Mouse (Mus musculus) kidney, adult 11 months (tissue): ENCODE results near the gene Ppp1r36.
A peak's percentile ranks its signal among the peaks of the same experiment; 100 is the strongest.

Experiments used
- DNase-seq: peaks from one replicate; pipeline ENCODE4 v3.0.0; 2022

The Ppp1r36 gene

GRCm38 (mm10) chr12:76417433-76417854 lies at the start of gene Ppp1r36:
Ppp1r36 (plus strand) TSS chr12:76417538.
- peak; percentile 24 for DNase-seq

- DNase-seq = no peak
Observed at GRCm38 (mm10) chr12:76368201-76368789, 49.0 kb upstream of the Ppp1r36 start.

DNA sequence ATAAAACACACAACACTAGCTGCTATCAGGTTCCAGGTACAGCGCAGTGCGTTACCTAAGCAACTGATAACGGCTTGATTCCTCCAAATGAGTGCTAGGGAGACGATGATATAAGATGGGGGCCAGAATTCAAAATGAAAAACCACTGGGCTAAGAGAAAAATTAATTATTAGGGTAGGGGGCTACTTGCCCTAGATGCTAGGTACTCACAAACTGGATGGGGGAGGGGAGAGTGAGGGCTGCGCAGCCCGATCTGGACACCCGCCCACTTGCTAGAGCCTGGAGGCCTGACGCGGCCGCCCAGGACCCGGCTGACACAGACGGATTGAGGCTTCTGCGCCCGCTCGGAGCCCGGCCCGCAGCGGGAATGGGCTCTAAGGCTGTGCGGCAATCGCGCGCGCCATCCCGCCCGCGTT lies 48.5 kb upstream of the Ppp1r36 start:
- no peak for DNase-seq

DNA sequence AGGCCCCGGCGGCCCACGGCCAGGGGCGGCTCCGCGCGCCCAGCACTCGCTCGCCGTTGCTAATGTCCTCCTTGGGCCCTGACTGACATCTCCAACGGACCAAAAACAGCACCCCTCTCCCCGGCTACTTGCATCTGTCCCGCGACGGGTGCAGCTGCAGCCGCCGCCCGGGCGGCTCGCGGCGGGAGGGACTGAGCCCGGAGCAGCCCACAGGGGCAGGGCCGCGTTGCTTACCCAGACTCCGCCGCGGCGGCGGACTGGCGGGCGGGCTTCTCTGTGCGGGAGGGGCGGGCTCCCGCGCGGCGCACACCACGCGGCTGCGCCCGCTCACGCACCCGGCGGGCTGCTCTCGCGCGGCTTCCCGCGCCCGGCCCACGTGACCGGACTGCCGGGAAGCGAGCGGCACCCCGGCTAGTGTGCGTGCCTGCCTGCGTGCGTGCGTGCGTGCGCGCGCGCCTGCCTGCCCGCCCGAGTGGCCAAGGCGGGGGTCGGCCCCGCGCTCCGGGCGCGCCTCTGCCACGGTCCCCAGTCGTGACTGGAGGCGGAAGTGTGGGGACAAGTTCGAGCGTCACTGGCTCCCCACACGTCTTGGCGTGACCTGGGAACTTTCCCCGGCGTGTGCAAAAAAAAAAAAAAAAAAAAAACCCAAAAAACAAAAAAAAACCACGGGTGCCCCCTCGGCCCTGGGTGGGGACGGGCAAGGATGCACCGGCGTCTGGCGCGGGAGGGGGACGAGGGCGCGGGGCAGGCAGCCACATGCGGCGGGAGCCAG lies 47.9 kb upstream of the Ppp1r36 start, which contains the start of gene Zbtb25:
Gene Zbtb25, minus strand, starts transcription at position 397 of the 772 bp plus-strand sequence.
- peak; percentile 83 for DNase-seq

DNA sequence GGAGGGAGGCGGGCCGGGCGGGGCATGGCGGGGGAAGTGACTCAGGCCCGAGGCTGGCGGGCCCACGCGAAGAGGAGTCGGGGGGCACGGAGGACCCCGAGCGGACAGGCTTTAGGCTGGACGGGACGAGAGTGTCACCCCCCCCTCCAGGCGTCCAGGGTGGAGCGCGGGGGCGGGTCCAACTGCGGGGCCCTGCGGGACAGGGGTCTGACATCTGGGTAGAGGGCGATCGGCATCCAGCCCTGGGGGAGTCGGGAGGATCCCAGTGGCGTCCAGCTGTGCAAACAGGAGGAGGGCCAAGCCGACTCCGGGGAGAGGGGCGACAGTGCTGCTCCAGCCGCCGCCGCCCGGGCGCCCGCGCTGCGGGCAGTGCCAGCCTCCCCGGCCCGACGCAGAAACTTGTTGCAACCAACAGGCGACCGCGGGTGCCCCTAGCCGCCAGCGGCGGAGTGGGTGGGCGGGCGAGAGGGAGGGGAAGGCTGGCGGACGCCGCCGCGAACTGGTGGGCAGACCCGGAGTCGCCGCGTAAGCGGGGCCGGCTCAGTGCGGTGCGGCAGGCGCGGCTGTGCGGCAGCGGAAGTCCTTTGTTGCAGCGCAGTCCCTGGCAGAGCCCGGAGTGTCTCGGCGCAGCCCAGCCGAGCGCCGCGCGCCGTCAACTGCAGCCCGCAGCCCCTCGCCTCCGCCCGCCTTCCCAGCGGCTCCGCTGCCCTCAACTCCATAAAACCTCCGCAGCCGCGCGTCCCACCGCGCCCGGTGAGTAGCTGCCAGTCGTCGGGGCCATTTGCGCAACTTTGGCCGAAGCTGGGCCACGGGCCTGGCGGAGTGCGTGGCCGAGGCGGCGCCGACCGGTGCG lies 47.1 kb upstream of the Ppp1r36 start, which contains the start of gene Zbtb1:
Gene Zbtb1, plus strand, starts transcription at position 289 of the 853 bp plus-strand sequence.
- DNase-seq = peak; percentile 77

DNA sequence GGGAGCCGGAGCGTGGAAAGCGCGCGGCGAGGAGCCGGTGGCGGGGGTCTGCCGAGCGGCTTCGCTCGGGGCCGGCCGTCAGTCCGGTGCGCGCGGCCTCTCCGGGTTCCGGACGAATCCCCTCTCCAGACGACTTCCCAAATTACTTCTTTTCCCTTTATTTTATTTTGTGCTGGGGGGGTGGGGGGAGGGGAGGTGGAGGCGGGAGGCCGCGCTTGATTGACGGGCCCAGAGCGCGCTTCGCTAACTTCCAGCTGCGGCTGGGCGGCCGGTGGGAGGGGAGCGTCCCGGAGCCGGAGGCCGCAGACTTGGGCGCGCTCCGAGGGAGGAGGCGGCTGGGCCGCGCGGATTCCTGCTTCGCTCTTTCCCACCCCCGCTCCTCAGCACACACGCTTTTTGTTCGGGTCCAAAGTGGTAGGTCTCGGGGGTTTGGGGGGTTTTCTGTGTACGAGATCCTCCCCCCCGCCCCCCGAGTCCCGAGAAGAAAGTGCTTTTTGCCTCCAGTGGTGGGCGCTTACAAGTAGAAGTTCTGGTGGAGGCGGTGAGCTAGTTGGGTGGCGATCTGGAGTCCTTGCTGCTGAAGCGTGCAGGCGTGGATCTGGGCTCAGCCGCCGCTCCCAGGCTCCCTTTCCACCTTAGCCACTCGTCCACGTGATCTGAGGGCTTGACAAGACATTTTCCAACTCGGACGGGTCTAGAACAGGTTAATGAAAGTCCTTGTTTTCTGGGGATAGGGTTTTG lies 46.3 kb upstream of the Ppp1r36 start:
- peak; percentile 71 for DNase-seq

DNA sequence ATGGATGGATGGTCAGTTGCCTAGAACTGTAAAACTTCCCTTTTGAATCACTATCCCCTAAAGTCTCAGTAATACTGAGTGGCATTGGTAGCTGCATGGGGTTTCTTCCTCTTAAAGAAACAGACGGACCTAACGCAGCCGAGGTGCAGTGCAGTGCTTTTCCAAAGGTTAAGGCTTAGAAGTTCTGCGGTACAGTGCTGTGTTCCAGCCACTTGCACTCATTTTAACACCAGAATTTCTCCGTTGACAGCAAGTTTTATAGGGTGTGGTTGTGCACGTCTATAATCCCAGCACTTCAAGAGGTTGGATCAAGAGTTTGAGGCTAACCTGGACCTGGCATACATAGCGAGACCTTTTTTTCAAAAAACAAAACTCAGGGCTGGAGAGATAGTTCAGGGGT lies 45.3 kb upstream of the Ppp1r36 start:
- DNase-seq = no peak

- no peak for DNase-seq
Observed at GRCm38 (mm10) chr12:76372881-76373818, 44.2 kb upstream of the Ppp1r36 start.

- no peak for DNase-seq
Observed at GRCm38 (mm10) chr12:76373991-76374390, 43.3 kb upstream of the Ppp1r36 start.

- DNase-seq = no peak
Observed at GRCm38 (mm10) chr12:76374911-76375310, 42.4 kb upstream of the Ppp1r36 start.

DNA sequence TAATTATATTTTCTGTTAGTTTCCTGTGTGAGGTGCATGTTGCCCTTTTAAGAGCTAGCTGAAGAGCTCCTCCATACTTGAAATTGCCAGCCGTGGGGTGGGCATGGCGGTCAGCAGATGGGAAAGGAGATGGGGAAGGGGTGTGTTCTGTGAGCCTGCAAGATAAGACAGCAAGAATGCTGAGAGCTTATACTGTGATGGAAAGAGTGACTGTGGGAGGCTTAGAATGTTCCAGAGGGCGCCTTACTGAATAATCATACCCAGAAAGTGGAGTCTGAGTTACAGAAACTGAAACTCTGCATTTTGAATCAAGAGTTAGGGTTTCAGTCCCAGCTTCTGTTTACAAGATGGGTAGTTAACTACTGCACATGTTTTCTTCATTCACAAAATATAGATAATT lies 41.8 kb upstream of the Ppp1r36 start:
- no peak for DNase-seq

GRCm38 (mm10) chr12:76376649-76377048 lies 40.7 kb upstream of the Ppp1r36 start:
- DNase-seq = no peak

DNA sequence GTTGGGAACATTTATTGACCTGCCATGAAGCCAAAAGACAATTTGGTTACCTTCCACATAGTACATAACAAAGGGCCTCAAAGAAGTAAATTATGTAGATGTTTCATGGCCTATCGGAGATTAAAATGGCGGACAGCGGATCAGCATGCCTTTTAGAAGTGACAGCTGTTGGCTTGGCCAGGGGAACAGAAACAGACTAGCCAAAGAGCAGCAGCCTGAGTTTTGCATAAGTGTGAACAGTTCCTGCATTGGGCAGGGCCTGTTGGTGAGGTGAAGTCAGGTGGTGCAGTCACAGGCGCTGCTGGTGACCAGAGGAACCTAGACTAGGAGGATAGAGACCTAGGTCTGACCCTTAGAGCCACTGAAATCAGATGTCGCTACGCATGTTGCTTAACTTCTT lies 40.3 kb upstream of the Ppp1r36 start:
- DNase-seq = no peak

DNA sequence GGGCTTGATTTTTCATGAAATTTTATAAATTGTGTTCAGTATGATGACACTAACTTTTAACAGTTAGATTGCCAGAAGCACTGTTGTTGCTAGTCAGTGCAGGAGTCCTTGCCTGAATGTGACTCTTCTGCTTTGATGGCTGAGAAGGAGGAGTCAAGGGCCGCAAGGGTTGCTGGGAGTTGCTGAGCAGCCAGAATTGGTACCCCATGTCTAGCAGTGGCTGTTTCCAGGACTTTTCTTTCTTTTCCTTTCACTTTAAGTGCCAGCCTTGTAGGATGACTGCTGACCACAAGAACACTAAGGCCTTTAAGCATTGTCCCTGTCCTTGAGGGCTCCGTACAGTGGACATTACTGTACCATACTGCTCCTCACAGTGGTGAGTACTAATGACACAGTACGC lies 39.6 kb upstream of the Ppp1r36 start:
- no peak for DNase-seq

GRCm38 (mm10) chr12:76378556-76378955 lies 38.8 kb upstream of the Ppp1r36 start:
- no peak for DNase-seq

DNA sequence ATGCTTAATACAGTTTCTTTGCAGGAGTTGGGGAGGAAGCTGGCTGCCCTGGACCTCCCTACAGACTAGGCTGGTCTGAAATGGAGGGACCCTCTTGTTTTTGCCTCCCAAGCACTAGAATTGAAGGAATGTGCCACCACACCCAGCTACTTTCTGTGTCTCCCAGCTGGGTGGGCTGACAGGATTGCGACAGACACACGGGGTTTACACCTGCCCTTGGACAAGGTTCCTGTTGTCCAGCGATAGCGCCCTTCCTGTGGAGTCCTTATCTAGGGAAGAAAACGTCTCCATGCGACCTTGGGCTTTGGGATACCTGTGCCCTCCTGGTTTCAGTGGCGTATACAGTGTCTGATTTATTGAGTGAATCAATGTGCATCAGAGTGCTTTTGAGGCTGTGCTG lies 37.2 kb upstream of the Ppp1r36 start:
- DNase-seq = no peak

DNA sequence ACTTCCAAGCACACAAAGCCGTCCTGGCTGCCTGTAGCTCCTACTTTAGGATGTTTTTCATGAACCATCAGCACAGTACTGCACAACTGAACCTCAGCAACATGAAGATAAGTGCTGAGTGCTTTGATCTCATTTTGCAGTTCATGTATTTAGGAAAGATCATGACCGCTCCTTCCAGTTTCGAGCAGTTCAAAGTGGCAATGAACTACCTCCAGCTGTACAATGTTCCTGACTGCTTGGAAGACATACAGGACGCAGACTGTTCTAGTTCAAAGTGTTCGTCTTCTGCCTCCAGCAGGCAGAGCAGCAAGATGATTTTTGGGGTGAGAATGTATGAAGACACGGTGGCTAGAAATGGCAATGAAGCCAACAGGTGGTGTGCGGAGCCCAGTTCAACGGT lies 32.0 kb upstream of the Ppp1r36 start:
- DNase-seq = no peak

GRCm38 (mm10) chr12:76388794-76389193 lies 28.5 kb upstream of the Ppp1r36 start:
- no peak for DNase-seq

DNA sequence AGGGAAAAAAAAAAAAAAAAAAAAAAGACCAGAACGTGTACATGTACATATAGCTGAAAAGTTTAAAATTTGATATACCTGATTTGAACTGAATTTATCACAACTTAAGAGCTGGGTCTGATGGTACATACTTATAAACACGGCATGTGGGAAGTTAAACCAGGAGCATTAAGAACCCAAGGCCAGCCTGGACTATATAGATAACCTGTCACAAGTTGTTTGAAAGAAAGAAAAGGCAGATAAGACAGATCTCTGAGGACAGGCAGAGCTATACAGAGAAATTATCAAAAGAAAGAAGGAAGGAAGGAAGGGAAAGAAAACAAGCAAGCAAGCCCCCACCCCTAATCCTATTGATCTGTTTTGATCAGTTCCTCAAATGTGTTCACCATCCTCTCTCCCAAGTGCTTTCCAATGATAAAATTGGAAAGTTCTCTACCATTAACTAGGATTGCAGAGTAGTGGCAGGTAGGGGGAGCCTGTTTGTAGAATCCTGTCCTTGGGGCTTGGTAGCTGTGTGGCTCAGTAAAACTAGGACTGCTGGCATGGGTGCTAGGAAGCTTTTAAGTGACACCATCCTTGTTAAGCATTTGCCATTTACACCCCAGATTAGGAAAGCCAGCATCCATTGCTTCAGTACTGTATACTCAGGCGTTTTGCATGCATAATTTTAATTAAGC lies 25.6 kb upstream of the Ppp1r36 start:
- no peak for DNase-seq

DNA sequence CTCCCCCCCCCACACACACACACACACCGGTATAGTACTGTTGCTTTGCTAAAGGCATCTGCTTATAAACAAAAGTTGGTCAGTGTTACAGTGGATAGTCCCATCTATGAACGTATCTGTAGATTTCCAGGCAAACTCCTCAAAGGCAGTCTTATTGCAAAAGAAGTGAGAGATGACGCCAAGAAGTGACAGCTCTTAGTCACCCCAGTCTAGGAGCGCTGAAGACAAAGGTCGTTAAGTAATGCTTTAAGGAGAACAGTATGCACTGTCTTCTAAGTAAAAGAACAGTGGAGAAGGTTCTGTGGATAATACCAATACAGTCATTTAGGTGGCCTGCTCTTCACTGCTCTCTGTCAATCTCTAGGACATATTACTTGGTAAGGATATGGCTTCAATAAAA lies 24.4 kb upstream of the Ppp1r36 start:
- DNase-seq = no peak

- no peak for DNase-seq
Observed at GRCm38 (mm10) chr12:76397281-76397680, 20.1 kb upstream of the Ppp1r36 start.
